27 mouse cellular contexts compared by ENCODE assay signal in the genomic region with DNA sequence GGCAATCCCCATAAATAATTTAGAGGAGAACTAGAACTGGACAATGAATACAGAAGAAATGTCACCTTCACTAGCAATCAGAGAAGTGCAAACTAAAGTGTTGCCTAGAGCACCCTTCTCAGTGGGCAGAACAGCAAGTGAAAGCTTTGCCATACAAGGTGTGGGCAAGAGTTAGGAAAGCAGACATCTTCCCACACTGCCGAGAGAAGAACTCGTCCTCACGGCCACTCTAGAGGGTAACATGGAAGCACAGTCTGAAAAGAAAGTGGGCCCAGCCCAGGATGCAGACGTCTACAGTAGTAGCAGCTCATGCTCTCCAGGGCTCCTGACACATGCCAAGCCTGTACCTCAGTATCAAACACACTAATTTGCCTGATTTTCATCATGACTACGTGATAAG.
"Had no signal": no experiment of that assay in that cellular context is flagged by ENCODE, and none has a peak within 500 bp of the region (broad histone marks: within the 10 kb centered on the region; RNA-seq: fewer than 3 reads in every experiment).

No protein-coding gene starts in this region.

- H3K4me1 ChIP-seq: heart, embryonic 15.5 days; liver, embryonic 12.5 days had no signal

- DNase-seq: gastrocnemius, adult 2 months; gastrocnemius, postnatal 10 days; gastrocnemius, postnatal 25 days; heart, adult 18-20 months; heart, postnatal 4 days; kidney, adult 11 months; kidney, adult 2 months; kidney, adult 9 months; kidney, postnatal 14 days; kidney, postnatal 36 days; layer of hippocampus, adult 9-11 months; layer of hippocampus, postnatal 36 days; left cerebral cortex, postnatal 4 days had no signal

- H3K36me3 ChIP-seq: heart, embryonic 13.5 days; heart, embryonic 15.5 days; hindbrain, embryonic 10.5 days; hindbrain, embryonic 12.5 days; kidney, embryonic 15.5 days; limb, embryonic 15.5 days; liver, embryonic 12.5 days had no signal

- ATAC-seq: hindbrain, postnatal 0 days; intestine, embryonic 16.5 days; liver, embryonic 12.5 days had no signal

- H3K27me3 ChIP-seq: heart, embryonic 13.5 days; heart, embryonic 15.5 days; hindbrain, embryonic 12.5 days; kidney, embryonic 15.5 days; limb, embryonic 13.5 days; limb, embryonic 15.5 days; liver, embryonic 12.5 days had no signal

- H3K9ac ChIP-seq: heart, embryonic 13.5 days; heart, embryonic 15.5 days; hindbrain, embryonic 12.5 days; hindbrain, embryonic 14.5 days; kidney, embryonic 15.5 days; limb, embryonic 13.5 days; limb, embryonic 15.5 days; liver, embryonic 12.5 days; liver, embryonic 14.5 days had no signal

- H3K4me2 ChIP-seq: heart, embryonic 11.5 days; heart, embryonic 13.5 days; heart, embryonic 15.5 days; hindbrain, embryonic 12.5 days; hindbrain, embryonic 14.5 days; kidney, embryonic 15.5 days; limb, embryonic 13.5 days; limb, embryonic 15.5 days; liver, embryonic 12.5 days had no signal

- H3K27ac ChIP-seq: gastrocnemius, adult 2 months; heart, embryonic 13.5 days; heart, embryonic 15.5 days; hindbrain, embryonic 10.5 days; hindbrain, embryonic 12.5 days; hindbrain, embryonic 14.5 days; hindbrain, postnatal 0 days; kidney, embryonic 15.5 days; kidney, postnatal 0 days; limb, embryonic 13.5 days; limb, embryonic 15.5 days; liver, embryonic 12.5 days; liver, embryonic 14.5 days had no signal

- H3K4me3 ChIP-seq: gastrocnemius, adult 2 months; heart, embryonic 13.5 days; heart, embryonic 15.5 days; hindbrain, embryonic 10.5 days; hindbrain, embryonic 12.5 days; kidney, embryonic 15.5 days; limb, embryonic 13.5 days; limb, embryonic 15.5 days; liver, embryonic 12.5 days had no signal

- H3K9me3 ChIP-seq: heart, embryonic 13.5 days; heart, embryonic 15.5 days; hindbrain, embryonic 10.5 days; hindbrain, embryonic 12.5 days; kidney, embryonic 15.5 days; limb, embryonic 13.5 days; limb, embryonic 15.5 days; liver, embryonic 12.5 days had no signal
